In genomic region chr11:70451797-70452498, GRCm38 (mm10) we compare ENCODE assay signal across 8 mouse cellular contexts. TPM values are rescaled to one million over a fixed set of nuclear protein-coding genes. Genes with fewer than 3 reads are reported as not detected.
DNase-seq lines count a peak whose midpoint lies in the region; ATAC-seq lines count a peak whose summit lies in the region.

TSS of gene Med11 (plus strand) at chr11:70451919.

- H3K9me3 ChIP-seq in hindbrain, embryonic 14.5 days (ENCODE audit: control insufficient read depth, low read length) = no peaks in the 10 kb centered on the region

- H3K9ac ChIP-seq in hindbrain, embryonic 14.5 days = peak within 1 kb of the TSS; percentile 66

- H3K4me3 ChIP-seq in hindbrain, embryonic 14.5 days (replicated peaks; ENCODE audit: low read length) = peak within 1 kb of the TSS; percentile 47

- peak within 1 kb of the TSS; percentile 92 for H3K27ac ChIP-seq in hindbrain, embryonic 14.5 days

- peaks cover 5% of the 10 kb centered on the region; the same call in 1 of the 2 replicates for H3K36me3 ChIP-seq in hindbrain, embryonic 14.5 days (replicated peaks; ENCODE audit: control insufficient read depth, insufficient read depth)

- ATAC-seq in hindbrain, embryonic 14.5 days (ENCODE audit: low FRiP score) = peak; percentile 96

- peaks cover 14% of the 10 kb centered on the region for H3K4me1 ChIP-seq in hindbrain, embryonic 14.5 days (replicated peaks; ENCODE audit: control insufficient read depth, insufficient read depth, low read length)

- DNase-seq in R1 (ENCODE audit: low read depth, low spot score) = peak; percentile 99
- peak; percentile 98 for DNase-seq in cerebellum, postnatal 25 days
- peak; percentile 88 to 90 for DNase-seq in frontal cortex, postnatal 25 days (ENCODE audit: low spot score in 2 of 2)
- peak; percentile 94 for DNase-seq in hindbrain, embryonic 14.5 days (ENCODE audit: low spot score)
- peak; percentile 93 to 94 for DNase-seq in layer of hippocampus, postnatal 36 days
- DNase-seq in lung, postnatal 36 days = peak; percentile 99
- peak; percentile 97 for DNase-seq in retina, postnatal 1 day
- DNase-seq in urinary bladder, adult 18-20 months (ENCODE audit: low spot score in 2 of 2) = peak; percentile 97 to 98

- peak within 1 kb of the TSS; percentile 66 for H3K4me2 ChIP-seq in hindbrain, embryonic 14.5 days (replicated peaks)

- under 1% methylated on average over 46 of the region's 46 CpGs for WGBS in hindbrain, embryonic 14.5 days

- no peaks in the 10 kb centered on the region for H3K27me3 ChIP-seq in hindbrain, embryonic 14.5 days (ENCODE audit: control insufficient read depth, insufficient read depth, low read length)

RNA-seq across cellular contexts. Expression of gene Med11, which starts in this region (rescaled TPM):
- 41.8 and 45.8 TPM in 2 replicates for polyA plus RNA-seq in hindbrain, embryonic 14.5 days (2014; fragmentation: Nextera tagmentation; extraction: Ambion mirVana)
- total RNA-seq in layer of hippocampus, postnatal 36 days (2021) = 10 to 100 TPM; 13.2 to 17.3 TPM

Comparison
In these comparisons a context has a peak if more than half of its experiments do, and no peak if none do; other contexts are left out.
1. Peak in every context shown above with its lines: DNase-seq, ATAC-seq, H3K4me3 ChIP-seq and H3K27ac ChIP-seq.